Mouse (Mus musculus) embryo, embryonic 9.5 days (tissue): Measurements from ENCODE around the gene Cckar.
A peak's percentile ranks its signal among the peaks of the same experiment; 100 is the strongest.
"Not testable (repeated sequence)": the region's sequence is repeated elsewhere in the genome, so short reads cannot be mapped to it uniquely, and the experiment has no call there.

ENCODE experiments used
- DNase-seq: peaks from one replicate; pipeline ENCODE4 v3.0.0-alpha.2; 2017; ENCODE audit errors: extremely low spot score

Cckar gene

GRCm38 (mm10) chr5:53707235-53708177 is at the start of gene Cckar:
Gene Cckar, minus strand, starts transcription at chr5:53707705.
- DNase-seq = peak; percentile 15

DNA sequence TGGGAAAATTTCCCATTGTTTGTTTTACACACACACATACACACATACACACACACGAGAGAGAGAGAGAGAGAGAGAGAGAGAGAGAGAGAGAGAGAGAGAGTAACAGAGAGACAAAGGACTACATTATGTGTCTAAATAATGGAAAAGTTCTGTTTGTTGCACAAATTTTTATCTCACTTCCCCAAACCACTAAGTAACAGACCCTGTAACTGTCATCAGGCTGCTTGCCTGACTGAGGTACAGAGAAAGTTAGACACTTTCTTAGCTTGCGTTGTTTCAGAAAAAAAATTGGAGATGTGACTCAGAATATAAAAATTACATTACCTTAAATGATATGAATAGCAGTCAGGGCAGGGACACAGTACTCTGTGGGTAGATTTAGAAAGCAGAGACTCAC is 36.6 kb upstream of the Cckar start:
- DNase-seq = no peak

DNA sequence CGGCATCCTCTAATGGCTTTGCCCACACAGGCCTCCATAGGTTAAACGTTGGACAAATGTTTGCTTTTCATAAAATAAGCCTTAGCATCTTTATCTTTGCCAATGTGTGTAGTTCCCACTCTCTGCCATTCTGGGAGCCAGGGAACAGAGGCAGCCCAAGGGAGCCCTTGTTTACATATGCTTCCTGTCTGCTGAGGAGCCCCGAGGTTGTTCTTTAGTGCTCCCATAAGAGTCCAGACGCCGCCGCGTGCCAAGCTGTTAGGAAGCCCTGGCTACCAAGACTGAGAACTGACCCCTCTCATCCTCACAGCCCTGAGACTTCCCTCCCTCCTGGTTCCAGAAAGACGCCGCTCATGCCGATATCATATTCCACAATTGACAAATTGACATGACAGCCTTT is 25.4 kb upstream of the Cckar start:
- DNase-seq = no peak

DNA sequence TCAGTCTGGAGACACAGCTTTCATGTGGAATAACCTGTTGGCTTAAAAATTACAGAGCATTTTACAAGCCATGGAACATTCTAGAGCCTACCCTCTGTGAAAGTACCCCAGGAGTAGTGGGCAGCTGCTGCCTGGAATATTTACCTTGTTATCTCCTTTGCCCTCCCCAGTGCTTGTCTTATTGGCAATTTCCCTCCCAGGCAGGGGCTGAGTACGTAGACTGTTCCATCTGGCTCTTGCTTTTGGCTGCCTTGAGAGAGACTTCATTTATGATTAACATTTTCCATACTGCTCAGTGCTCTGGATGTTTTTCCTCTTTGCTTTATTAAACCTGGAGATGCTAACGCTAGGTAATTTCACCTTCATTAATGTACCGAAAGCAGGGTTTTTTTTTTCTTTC is 20.1 kb upstream of the Cckar start:
- DNase-seq = no peak

GRCm38 (mm10) chr5:53726011-53726410 is 18.5 kb upstream of the Cckar start:
- no peak for DNase-seq

DNA sequence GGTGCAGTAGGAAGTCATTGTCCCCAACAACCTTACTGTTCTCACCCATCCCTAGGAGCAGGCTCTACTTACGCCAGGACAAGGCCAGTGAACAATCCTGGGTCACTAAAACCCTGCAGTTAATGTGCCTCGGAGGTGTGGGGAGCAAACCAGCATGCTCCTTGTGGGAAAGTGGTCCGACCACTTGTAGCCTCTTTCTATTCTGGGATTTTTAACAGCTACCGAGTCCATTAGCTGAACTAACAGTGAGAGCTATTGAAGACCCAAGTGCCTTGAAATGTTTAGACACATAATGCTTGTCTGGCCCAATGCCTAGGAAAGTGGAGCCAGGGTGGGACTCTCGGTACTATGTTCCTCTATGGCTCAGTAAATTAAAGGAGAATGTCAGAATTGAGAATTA is 9.0 kb upstream of the Cckar start:
- DNase-seq = no peak

- no peak for DNase-seq
Observed at GRCm38 (mm10) chr5:53711277-53711676, 3.8 kb upstream of the Cckar start.

DNA sequence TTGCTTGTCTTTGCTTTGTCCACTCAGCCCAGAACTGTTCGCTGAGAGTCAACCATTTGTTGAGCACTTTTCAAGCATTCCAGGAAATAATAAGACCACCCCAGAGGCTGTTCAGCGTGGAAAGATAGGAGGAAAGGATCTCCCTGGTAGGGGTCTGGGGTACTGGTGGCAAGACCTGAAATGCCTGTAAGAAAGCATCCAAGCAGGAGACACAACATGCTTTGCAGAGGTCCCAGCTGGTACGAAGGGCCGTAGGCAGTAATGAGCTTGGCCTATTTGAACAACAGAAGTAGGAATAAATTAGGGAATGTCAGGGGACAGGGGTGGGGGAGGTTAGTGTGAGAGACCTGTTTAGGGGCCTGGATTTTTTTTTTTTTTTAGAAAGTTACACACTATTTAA is 686 bp upstream of the Cckar start:
- no peak for DNase-seq

DNA sequence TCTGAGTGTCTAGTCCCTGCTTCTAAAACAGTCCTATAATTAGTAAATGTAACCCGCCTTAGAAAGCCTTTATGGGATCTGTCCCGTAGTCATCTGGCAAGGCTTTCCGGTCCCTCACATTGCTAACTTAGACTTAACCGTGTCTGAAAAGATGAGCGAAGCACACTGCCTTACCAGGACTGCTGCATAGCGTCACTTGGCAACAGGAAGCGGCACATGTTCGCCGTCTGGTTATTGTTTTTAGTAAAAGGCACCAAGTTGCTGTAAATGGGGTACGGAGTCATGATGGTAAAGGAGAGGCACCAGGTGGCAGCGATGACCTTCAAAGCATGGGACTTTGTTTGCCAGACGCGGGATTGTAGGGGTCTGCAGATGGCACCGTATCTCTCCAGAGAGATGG is 4.8 kb downstream of the Cckar start:
- DNase-seq = no peak

DNA sequence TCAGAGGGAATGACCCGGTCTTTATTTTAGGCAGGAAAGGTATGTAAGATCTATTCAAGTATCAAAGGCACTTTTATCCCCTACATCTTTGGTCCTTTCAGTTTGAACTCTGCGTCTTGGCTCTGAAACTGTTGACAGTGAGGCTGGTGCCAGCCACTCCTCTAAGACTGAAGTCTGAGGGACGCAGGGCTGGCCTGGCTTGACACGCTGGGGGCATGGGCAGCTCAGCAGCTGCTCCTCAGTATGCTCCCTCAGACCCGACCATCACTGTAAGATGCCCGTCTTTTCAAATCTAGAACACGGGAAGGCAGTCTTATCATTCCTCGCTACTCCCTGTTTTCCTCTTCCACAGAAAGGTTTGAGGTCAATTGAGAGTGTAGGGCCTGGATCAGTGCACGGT is 9.7 kb downstream of the Cckar start:
- DNase-seq = no peak

DNA sequence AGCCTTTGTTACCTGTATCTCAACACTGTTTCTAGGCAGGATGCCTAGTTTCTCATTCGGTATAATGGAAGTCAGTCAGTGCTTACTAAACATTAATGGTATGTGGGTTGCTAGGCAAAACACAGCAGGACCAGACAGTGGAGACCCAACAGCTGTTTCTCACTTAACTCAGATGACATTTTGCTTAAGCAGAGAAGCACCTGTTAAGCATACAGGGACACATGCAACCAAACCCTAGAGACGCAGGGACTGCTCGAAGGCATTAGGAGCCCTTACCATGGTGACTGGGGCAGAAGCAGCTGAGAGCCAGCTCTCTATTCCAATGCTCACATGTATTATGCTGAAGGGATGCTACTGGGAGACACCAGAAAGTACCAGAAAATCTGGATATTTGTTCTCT is 10.8 kb downstream of the Cckar start:
- DNase-seq = no peak

DNA sequence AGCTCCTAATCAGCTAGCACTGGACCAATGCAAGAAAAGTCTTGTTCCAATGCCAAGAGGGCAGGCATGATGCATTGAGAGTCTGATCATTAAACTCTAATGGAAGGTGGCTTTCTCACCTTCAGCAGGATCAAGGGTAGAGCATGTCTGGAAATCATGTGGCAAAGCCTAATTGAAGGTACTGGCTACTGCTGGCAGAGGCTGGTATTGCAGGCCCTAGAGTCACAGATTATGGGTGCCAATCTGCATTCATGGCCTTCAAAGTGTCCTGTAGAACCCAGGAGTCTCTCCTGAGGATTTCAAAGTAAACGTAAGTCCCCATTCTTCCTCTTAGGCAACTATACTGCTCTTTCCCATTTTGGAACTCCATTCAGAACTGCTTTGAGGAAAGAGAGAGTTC is 14.8 kb downstream of the Cckar start:
- DNase-seq = no peak

DNA sequence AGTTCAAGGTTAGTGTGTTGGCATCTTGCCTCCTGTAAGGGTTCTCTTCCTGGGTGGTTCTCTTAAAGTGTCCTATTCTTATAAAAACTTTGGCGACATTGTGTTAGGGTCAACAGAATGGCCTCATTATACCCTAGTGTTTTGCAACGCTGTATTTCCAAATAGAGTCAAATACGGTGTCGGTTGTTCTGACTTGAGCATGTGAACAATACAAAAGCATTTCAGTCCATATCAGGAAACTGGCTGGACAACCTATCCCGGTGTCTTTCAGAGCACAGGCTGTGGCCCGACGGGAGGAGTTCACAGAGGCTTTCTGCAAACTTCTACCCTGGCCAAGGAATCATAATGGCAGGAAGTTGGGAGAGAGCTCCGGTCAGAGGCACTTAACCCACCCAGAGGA is 15.4 kb downstream of the Cckar start:
- DNase-seq = no peak

DNA sequence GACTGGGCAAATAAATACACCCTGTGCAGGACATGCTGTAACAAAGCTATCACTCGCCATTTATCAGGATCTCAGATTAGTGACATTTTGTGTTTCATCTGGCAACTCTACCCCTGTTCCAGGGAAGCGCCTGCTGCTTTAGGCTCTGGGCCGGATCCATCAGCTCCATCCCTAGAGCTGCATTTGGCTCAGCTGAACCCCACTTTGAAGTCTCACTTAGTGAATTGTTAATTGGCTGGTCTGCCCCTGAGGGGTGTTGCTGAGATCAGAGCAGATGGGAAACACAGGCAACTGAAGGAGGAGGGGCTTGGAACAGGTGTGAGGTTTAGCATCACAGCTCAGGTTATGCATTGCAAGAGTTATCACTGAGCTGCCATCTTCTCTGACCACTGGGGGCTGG is 15.9 kb downstream of the Cckar start:
- DNase-seq = no peak

DNA sequence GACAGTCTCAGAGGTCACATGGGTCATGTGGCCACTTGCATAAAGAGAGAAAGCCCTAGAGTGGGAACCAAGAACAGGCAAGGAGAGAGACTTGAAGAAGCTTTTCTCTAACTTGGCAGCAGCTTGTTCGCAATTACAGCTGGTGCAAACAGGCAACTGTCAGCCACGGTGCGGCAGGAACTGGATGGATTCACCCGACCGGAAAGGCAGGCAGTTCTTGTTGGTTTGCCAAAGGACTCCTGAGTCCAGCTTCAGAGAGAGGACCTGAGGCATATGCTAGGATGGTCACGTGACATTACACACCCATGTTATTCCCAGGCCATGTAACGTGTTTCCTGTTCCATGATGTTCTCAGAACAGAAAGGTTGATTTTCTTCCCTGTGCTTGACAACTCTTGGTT is 19.2 kb downstream of the Cckar start:
- no peak for DNase-seq

- DNase-seq = no peak
Observed at GRCm38 (mm10) chr5:53686379-53686778, 21.1 kb downstream of the Cckar start.

- DNase-seq = no peak
Observed at GRCm38 (mm10) chr5:53685623-53686022, 21.9 kb downstream of the Cckar start.

DNA sequence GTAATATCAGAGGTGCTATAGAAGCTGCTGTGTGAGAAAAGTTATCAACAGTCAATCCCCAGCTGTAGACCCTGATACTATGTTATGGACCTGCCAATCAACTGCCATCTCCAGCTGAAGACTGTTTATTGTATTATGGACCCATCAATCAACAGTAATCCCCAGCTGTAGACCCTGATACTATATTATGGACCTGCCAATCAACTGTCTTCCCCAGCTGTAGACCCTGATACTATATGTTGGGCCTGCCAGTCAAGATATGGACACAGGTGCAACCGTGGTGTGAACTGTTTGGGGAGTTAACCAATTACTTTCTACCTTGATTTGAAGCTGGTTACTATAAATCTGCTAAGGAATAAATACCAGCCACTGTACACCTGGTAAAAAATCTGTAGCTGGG is 23.1 kb downstream of the Cckar start:
- no peak for DNase-seq

GRCm38 (mm10) chr5:53683916-53684315 is 23.6 kb downstream of the Cckar start:
- DNase-seq = no peak

- DNase-seq = no peak
Observed at GRCm38 (mm10) chr5:53679651-53680050, 27.9 kb downstream of the Cckar start.

DNA sequence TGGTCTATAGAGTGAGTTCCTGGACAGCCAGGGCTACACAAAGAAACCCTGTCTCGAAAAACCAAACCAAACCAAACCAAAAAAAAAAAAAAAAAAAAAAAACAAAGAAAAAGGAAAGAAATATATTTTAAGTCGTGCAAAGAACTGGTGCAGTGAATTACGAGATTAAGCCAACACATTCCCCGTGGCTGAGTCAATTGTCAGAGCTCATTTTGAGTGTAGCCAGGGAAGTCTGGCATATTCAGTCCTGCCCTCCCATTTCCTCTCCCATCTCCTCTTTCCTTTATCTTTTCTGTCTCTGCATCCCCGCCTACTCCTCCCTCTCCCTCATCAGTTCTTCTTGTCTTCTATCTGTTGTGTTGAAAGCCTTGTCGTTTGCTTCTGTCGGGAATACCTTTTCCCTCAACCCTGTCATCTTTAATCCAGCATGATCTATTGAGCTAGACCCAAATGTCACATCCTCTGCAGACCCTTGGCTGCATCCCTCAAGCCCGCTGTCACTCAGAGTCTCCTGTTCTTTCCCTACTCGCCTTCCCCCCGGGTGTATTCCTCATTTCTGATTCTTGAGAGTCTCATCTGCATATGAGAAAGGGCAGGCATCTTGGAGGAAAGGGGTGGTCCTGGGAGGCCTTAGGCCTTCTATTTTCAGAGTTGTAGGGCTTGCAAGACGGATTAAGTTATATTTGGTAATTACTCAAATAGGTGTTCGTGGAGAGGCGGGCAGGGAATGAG is 29.3 kb downstream of the Cckar start:
- DNase-seq = no peak

DNA sequence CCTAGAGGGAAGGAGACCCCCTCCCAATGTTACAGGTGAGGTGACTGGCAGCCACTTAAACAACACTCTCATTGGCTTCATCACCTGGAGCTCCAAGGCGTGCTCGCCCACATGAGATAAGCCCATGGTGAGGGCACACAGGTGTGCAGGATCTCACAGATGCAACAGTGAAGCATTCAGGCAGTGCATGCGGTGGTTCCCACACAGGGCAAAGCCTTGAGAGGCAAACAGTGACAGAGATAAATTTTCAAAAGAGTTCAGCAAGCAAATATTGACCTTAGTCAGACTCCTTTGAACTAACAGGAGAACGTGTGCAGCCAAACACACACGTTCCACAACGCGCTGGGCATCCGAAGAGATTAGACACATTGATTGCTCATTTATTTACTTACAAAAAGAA is 30.8 kb downstream of the Cckar start:
- DNase-seq = no peak

GRCm38 (mm10) chr5:53673493-53674150 is 33.9 kb downstream of the Cckar start:
- not testable (repeated sequence) for DNase-seq
